Mouse (Mus musculus): ENCODE data around the gene Hivep3. TPM values are rescaled to one million over a fixed set of nuclear protein-coding genes. Genes with fewer than 3 reads are reported as not detected.

Hivep3 gene
- polyA plus RNA-seq, 1 experiment from 2014 or later, result 21.0 TPM

- Histone ChIP-seq H3K9ac (replicated peaks) (no peak overlapping the region), H3K4me3 (replicated peaks) (no peak overlapping the region), H3K4me1 (no peaks in the 10 kb centered on the region), H3K27ac (replicated peaks) (no peak overlapping the region), H3K4me2 (no peak overlapping the region), H3K27me3 (replicated peaks) (no peaks in the 10 kb centered on the region), H3K36me3 (no peaks in the 10 kb centered on the region), H3K9me3 (replicated peaks) (no peaks in the 10 kb centered on the region)
- 88% methylated on average over 4 of the region's 4 CpGs for WGBS
- ATAC-seq (ENCODE audit: low FRiP score), result no peak
Measured at GRCm38 (mm10) chr4:119828996-119829395, 95.4 kb downstream of the Hivep3 start.

- no peaks in the 10 kb centered on the region for H3K36me3 ChIP-seq
- no peak for ATAC-seq (ENCODE audit: low FRiP score)
- H3K9me3 ChIP-seq (replicated peaks), result no peaks in the 10 kb centered on the region
- no peak overlapping the region for H3K4me3 ChIP-seq (replicated peaks)
- 83% methylated on average over 9 of the region's 9 CpGs for WGBS
- H3K9ac ChIP-seq (replicated peaks), result no peak overlapping the region
- H3K4me1 ChIP-seq, result no peaks in the 10 kb centered on the region
- H3K4me2 ChIP-seq, result no peak overlapping the region
- no peak overlapping the region for H3K27ac ChIP-seq (replicated peaks)
- no peaks in the 10 kb centered on the region for H3K27me3 ChIP-seq (replicated peaks)
Measured at GRCm38 (mm10) chr4:119833333-119833732, 99.7 kb downstream of the Hivep3 start.

DNA sequence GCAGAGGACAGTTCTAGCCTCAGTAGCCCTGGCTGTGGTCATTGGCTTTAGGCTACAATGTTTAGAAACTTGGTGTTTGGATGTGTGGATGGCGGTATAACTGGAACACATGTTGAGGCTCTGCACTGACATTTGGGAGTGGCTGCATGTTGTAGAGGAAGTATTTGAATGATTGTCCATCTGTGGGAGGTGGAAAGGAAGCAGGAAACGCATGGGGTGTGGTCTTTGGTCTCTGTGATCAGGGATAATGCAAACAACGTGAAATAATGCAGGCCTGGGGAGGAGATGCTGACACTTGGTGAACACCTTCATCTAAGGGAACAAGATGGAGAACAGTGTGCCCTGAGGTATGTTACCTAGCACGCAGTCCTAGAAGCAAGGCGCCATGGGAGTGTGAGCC, 100.3 kb downstream of the Hivep3 start:
- no peaks in the 10 kb centered on the region for H3K36me3 ChIP-seq
- no peak overlapping the region for H3K4me2 ChIP-seq

DNA sequence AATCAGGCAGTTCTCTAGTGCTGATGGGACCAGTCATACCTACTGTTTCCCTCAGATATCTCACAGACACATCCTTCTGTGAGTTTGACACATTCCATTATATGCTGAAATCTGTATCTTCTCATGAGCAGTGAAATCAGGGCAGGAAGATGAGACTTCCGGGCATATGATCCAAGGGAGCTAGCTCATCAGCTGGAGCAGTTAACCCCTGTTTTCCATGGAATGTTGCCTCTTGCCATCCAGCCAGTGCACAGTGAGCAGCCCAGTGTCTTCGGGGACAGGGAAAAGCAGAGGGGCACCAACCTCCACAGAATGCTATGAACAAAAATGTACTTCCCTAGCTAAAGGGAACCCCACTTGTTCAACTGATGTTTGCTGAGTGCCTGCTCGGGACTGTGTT, 102.6 kb downstream of the Hivep3 start:
- H3K4me1 ChIP-seq, result no peaks in the 10 kb centered on the region
- H3K9ac ChIP-seq (replicated peaks), result no peak overlapping the region
- H3K27ac ChIP-seq (replicated peaks), result no peak overlapping the region
- no peaks in the 10 kb centered on the region for H3K9me3 ChIP-seq (replicated peaks)
- H3K4me2 ChIP-seq, result no peak overlapping the region
- no peaks in the 10 kb centered on the region for H3K27me3 ChIP-seq (replicated peaks)
- no peaks in the 10 kb centered on the region for H3K36me3 ChIP-seq
- no peak overlapping the region for H3K4me3 ChIP-seq (replicated peaks)
- whole genome bisulfite sequencing, result 82% methylated on average over 3 of the region's 3 CpGs
- ATAC-seq (ENCODE audit: low FRiP score), result no peak

More for the DNA sequence above, 100.3 kb downstream of the Hivep3 start:
- WGBS, result 88% methylated on average over 5 of the region's 5 CpGs
- no peaks in the 10 kb centered on the region for H3K9me3 ChIP-seq (replicated peaks)
- no peak overlapping the region for H3K27ac ChIP-seq (replicated peaks)
- no peak overlapping the region for H3K4me3 ChIP-seq (replicated peaks)
- no peaks in the 10 kb centered on the region for H3K27me3 ChIP-seq (replicated peaks)
- H3K4me1 ChIP-seq, result no peaks in the 10 kb centered on the region
- no peak overlapping the region for H3K9ac ChIP-seq (replicated peaks)
- no peak for ATAC-seq (ENCODE audit: low FRiP score)

DNA sequence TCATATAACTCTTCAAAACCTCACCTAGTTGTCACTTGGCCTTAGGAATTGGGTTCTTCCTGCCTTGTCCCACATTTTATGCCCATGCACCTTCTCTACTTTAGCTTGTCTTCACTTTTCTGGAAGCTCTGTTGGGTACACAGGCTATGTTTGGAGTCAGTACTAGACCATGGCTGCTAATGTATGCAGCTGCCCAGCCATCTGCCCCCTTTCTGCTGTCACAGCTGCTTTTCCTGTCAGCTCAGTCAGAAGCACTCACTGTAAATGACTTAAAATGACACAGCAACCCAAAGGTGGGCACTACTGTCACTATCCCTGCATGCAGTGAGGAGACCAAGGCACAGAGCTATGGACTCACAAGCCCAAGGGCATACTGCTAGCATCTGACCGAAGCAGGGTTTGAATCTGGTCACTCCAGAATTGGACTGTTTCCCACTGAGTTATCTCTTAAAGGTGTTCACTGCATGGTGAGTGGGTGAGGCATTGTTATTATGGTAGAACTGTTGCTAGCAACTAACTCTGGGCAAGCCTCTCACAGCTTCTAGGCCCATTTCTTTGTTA, 104.0 kb downstream of the Hivep3 start:
- H3K4me3 ChIP-seq (replicated peaks), result no peak overlapping the region
- no peak overlapping the region for H3K27ac ChIP-seq (replicated peaks)
- no peaks in the 10 kb centered on the region for H3K4me1 ChIP-seq
- H3K36me3 ChIP-seq, result no peaks in the 10 kb centered on the region
- H3K9ac ChIP-seq (replicated peaks), result no peak overlapping the region
- no peak for ATAC-seq (ENCODE audit: low FRiP score)
- H3K9me3 ChIP-seq (replicated peaks), result no peaks in the 10 kb centered on the region
- H3K27me3 ChIP-seq (replicated peaks), result no peaks in the 10 kb centered on the region
- H3K4me2 ChIP-seq, result no peak overlapping the region
- WGBS, result 88% methylated on average over 1 of the region's 1 CpGs

DNA sequence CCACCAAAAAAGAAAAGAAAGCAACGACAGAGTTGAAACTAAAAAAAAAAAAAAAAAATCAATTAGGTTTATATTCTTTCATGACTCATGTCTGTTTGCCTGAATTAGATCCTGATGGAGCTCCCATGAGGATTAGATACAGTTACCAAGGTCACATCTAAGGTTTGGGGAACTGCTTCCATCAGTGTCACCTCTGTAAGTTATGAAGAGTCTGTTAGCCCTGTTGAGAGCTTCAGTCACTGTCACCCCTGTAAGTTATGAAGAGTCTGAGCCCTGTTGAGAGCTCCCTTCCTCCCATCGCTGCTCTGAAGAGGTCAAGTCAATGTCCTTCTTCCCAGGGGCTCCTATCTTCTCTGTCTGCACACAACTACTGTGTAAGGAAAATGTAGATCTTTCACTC, 104.7 kb downstream of the Hivep3 start:
- H3K9ac ChIP-seq (replicated peaks), result no peak overlapping the region
- no peak for ATAC-seq (ENCODE audit: low FRiP score)
- no peaks in the 10 kb centered on the region for H3K4me1 ChIP-seq
- no peak overlapping the region for H3K4me2 ChIP-seq
- no peaks in the 10 kb centered on the region for H3K9me3 ChIP-seq (replicated peaks)
- no peak overlapping the region for H3K4me3 ChIP-seq (replicated peaks)
- 94% methylated on average over 2 of the region's 2 CpGs for WGBS
- no peaks in the 10 kb centered on the region for H3K27me3 ChIP-seq (replicated peaks)
- H3K27ac ChIP-seq (replicated peaks), result no peak overlapping the region
- no peaks in the 10 kb centered on the region for H3K36me3 ChIP-seq

DNA sequence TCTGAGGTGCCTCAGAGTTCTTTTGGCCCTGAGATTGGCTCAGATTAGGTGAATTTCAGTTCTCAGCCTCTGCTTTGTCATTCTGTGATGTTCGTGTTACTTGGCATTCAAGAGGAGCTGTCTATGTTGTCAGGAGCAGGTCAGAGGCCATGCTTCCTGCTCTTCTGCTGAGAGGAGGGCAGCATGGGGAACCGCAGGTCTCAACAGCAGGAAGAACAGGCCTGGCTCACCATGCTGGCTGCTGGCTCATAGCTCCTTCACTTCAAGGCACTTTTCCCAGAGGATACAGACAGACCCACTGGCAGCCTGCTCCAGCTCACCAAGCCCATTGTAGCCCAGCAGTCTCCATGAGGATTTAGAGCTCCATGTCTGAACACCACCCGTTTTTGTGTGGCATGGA, 109.7 kb downstream of the Hivep3 start:
- Histone ChIP-seq H3K4me3 (replicated peaks) (no peak overlapping the region), H3K27me3 (replicated peaks) (no peaks in the 10 kb centered on the region), H3K4me1 (no peaks in the 10 kb centered on the region), H3K9me3 (replicated peaks) (no peaks in the 10 kb centered on the region), H3K9ac (replicated peaks) (no peak overlapping the region), H3K27ac (replicated peaks) (no peak overlapping the region), H3K36me3 (no peaks in the 10 kb centered on the region), H3K4me2 (no peak overlapping the region)
- 69% methylated on average over 3 of the region's 3 CpGs for WGBS
- no peak for ATAC-seq (ENCODE audit: low FRiP score)

GRCm38 (mm10) chr4:119844267-119844666, 110.7 kb downstream of the Hivep3 start:
- H3K4me1 ChIP-seq, result no peaks in the 10 kb centered on the region
- no peak for ATAC-seq (ENCODE audit: low FRiP score)
- no peak overlapping the region for H3K27ac ChIP-seq (replicated peaks)
- H3K27me3 ChIP-seq (replicated peaks), result no peaks in the 10 kb centered on the region
- H3K4me3 ChIP-seq (replicated peaks), result no peak overlapping the region
- H3K9ac ChIP-seq (replicated peaks), result no peak overlapping the region
- H3K36me3 ChIP-seq, result no peaks in the 10 kb centered on the region
- 83% methylated on average over 3 of the region's 3 CpGs for WGBS
- H3K4me2 ChIP-seq, result no peak overlapping the region
- no peaks in the 10 kb centered on the region for H3K9me3 ChIP-seq (replicated peaks)

DNA sequence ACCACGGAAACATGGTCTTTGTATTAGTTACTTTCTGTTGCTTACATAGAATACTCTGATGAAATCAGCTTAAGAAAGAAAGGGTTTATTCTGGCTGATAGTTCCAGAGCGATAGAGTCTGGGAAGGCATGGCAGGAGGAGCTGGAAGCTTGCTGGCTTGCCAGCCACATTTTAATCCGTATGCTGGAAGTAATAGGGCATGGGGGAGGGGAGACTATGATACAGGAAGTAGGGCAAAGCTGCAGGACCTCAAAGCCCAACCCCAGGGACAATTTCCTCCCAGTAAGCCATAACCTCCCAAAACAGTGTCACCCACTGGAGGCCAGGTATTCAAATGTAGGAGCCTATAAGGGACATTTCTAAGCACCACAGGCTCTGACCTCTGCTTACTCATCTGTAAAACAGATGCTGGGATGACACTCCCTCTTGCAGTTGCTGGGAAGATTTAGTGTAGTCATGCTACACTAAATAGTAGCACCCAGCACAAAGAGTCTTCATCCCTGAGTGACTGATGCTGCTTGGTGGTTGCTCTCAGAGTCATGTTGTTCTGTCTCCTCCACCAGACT, 112.1 kb downstream of the Hivep3 start:
- ATAC-seq (ENCODE audit: low FRiP score), result no peak
- H3K4me3 ChIP-seq (replicated peaks), result no peak overlapping the region
- no peaks in the 10 kb centered on the region for H3K27me3 ChIP-seq (replicated peaks)
- no peak overlapping the region for H3K27ac ChIP-seq (replicated peaks)
- H3K4me1 ChIP-seq, result no peaks in the 10 kb centered on the region
- no peaks in the 10 kb centered on the region for H3K36me3 ChIP-seq
- H3K4me2 ChIP-seq, result no peak overlapping the region
- no peaks in the 10 kb centered on the region for H3K9me3 ChIP-seq (replicated peaks)
- H3K9ac ChIP-seq (replicated peaks), result no peak overlapping the region
- 68% methylated on average over 3 of the region's 3 CpGs for WGBS

GRCm38 (mm10) chr4:119852483-119852882, 118.9 kb downstream of the Hivep3 start:
- Histone ChIP-seq H3K27ac (replicated peaks) (no peak overlapping the region), H3K9me3 (replicated peaks) (no peaks in the 10 kb centered on the region), H3K36me3 (no peaks in the 10 kb centered on the region), H3K9ac (replicated peaks) (no peak overlapping the region), H3K27me3 (replicated peaks) (no peaks in the 10 kb centered on the region), H3K4me3 (replicated peaks) (no peak overlapping the region), H3K4me1 (peaks cover 9% of the 10 kb centered on the region), H3K4me2 (no peak overlapping the region)
- ATAC-seq (ENCODE audit: low FRiP score), result no peak
- 72% methylated on average over 8 of the region's 8 CpGs for WGBS

DNA sequence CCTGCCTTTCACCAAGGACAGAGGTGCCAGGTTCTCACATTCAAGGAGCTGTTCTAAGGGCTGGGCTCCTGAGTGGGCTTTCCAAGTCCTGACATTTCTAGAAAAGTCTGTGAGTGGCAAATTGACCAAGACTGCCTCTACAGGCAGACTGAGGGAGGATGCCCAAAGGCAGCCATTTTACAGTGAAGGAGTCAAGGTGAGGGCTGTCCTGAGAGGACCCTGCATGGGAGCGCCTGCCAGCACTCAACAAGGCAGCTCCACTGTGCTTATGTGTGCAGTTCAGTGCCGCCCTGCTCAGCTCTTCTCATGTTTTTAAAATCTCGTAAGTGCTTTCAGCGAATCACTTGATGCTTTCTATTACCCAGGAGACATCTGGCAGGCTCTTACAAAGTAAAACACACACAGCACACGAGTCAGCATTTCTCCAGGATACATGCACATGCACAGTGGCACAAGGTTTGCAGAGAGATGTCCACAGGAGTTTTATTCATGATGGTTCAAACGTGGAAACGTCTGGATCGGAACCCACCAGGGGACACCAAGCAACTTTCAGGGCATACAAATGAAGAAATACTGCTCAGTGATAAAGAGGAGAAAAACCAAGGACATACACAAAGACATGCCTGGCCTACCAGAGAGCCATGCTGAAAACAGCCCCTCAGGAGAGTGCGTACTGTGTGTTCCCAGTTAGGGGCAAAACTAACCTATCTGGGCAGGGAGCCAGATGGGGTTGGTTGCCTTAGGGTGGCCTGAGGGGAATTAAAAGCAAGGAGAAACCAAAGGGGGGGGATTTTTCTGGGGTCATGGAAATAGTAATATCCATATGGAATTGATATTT, 120.9 kb downstream of the Hivep3 start:
- Histone ChIP-seq H3K4me3 (replicated peaks) (no peak overlapping the region), H3K9ac (replicated peaks) (no peak overlapping the region), H3K4me1 (peaks cover 9% of the 10 kb centered on the region), H3K27ac (replicated peaks) (peak overlapping the region; percentile 46), H3K27me3 (replicated peaks) (no peaks in the 10 kb centered on the region), H3K9me3 (replicated peaks) (no peaks in the 10 kb centered on the region), H3K36me3 (no peaks in the 10 kb centered on the region), H3K4me2 (no peak overlapping the region)
- ATAC-seq (ENCODE audit: low FRiP score), result peak; percentile 80
- WGBS, result 51% methylated on average over 9 of the region's 9 CpGs

GRCm38 (mm10) chr4:119859454-119859853, 125.9 kb downstream of the Hivep3 start:
- Histone ChIP-seq H3K9ac (replicated peaks) (no peak overlapping the region), H3K4me2 (no peak overlapping the region), H3K9me3 (replicated peaks) (no peaks in the 10 kb centered on the region), H3K36me3 (no peaks in the 10 kb centered on the region), H3K4me3 (replicated peaks) (no peak overlapping the region), H3K27me3 (replicated peaks) (no peaks in the 10 kb centered on the region), H3K27ac (replicated peaks) (no peak overlapping the region), H3K4me1 (peaks cover 20% of the 10 kb centered on the region)
- WGBS, result 82% methylated on average over 4 of the region's 4 CpGs
- ATAC-seq (ENCODE audit: low FRiP score), result no peak
